In the genomic region with DNA sequence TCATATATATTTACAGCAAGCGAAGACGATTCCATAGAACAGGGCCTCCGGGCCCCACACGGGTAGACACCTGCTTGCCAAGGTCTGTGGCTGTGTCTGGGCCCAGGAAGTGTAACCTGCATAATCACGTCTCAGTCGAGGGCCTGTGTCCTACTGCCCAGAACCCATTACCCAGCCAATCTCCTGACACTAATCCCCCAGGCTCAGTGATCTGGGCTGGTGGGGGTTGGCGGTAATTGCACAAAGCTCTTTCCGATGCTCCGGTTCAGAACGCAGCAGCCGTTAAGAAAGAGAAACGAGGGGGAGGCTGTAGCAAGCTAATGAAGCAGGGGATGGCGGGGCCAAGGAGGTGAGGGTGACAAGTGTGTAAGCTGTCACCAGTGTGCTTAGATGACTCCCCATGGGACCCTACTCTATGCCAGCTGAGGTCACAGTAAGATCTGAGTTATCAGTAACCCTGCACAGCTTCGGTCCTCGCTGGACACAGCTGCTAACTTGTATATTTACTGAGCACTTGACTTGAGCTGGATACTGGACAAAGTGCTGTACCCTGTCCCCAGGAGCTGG, we compare ENCODE assay signal across 10 mouse cellular contexts. TPM values are rescaled to one million over a fixed set of nuclear protein-coding genes. Genes with fewer than 3 reads are reported as not detected.
DNase-seq lines count a peak whose midpoint lies in the region; ATAC-seq lines count a peak whose summit lies in the region.
"Had no signal": no experiment of that assay in that cellular context is flagged by ENCODE, and none has a peak within 500 bp of the region (broad histone marks: within the 10 kb centered on the region; RNA-seq: fewer than 3 reads in every experiment).

No protein-coding gene starts in this region.

- no peak overlapping the region for H3K4me3 ChIP-seq in kidney, embryonic 15.5 days (replicated peaks)
- H3K4me3 ChIP-seq in embryonic facial prominence, embryonic 14.5 days (ENCODE audit: low read depth, low read length) = no peak overlapping the region
- H3K4me3 ChIP-seq in hindbrain, embryonic 15.5 days = no peak overlapping the region

- no peak overlapping the region for H3K4me2 ChIP-seq in kidney, embryonic 15.5 days
- no peak overlapping the region for H3K4me2 ChIP-seq in embryonic facial prominence, embryonic 14.5 days (ENCODE audit: low read depth, low read length)
- no peak overlapping the region for H3K4me2 ChIP-seq in hindbrain, embryonic 15.5 days
- H3K4me2 ChIP-seq: lung, embryonic 14.5 days had no signal

- WGBS in kidney, embryonic 15.5 days = 25% methylated on average over 15 of the region's 15 CpGs
- 41% methylated on average over 15 of the region's 15 CpGs for WGBS in embryonic facial prominence, embryonic 14.5 days
- 29% methylated on average over 15 of the region's 15 CpGs for WGBS in hindbrain, embryonic 15.5 days

- DNase-seq in kidney, postnatal 10 days = no peak
- peak; percentile 39 for DNase-seq in embryonic facial prominence, embryonic 14.5 days (ENCODE audit: low spot score)
- peak; percentile 55 for DNase-seq in retina, adult 2 months (ENCODE audit: low read depth, low spot score)
- no peak for DNase-seq in testis, postnatal 14 days (ENCODE audit: low spot score)
- DNase-seq: gastrocnemius, postnatal 14 days; kidney, adult 2 months; lung, embryonic 14.5 days had no signal

- H3K27ac ChIP-seq in kidney, embryonic 15.5 days = no peak overlapping the region
- H3K27ac ChIP-seq in embryonic facial prominence, embryonic 14.5 days (replicated peaks; ENCODE audit: low read depth, low read length) = no peak overlapping the region
- H3K27ac ChIP-seq in hindbrain, embryonic 15.5 days (replicated peaks) = peak overlapping the region; percentile 23

- H3K27me3 ChIP-seq in kidney, embryonic 15.5 days = 0 out of 2 replicates have a peak, but pooled peaks cover 5% of the 10 kb centered on the region
- no peaks in the 10 kb centered on the region for H3K27me3 ChIP-seq in embryonic facial prominence, embryonic 14.5 days (replicated peaks; ENCODE audit: control insufficient read depth, insufficient read depth, low read length)
- H3K27me3 ChIP-seq in hindbrain, embryonic 15.5 days = no peaks in the 10 kb centered on the region

- H3K4me1 ChIP-seq in kidney, embryonic 15.5 days = peaks cover 27% of the 10 kb centered on the region
- peaks cover 6% of the 10 kb centered on the region for H3K4me1 ChIP-seq in embryonic facial prominence, embryonic 14.5 days (ENCODE audit: control insufficient read depth, insufficient read depth, low read length)
- H3K4me1 ChIP-seq in hindbrain, embryonic 15.5 days (replicated peaks) = peaks cover 38% of the 10 kb centered on the region

- peak; percentile 62 for ATAC-seq in kidney, embryonic 15.5 days (replicated peaks; ENCODE audit: low FRiP score)
- peak; percentile 61 for ATAC-seq in embryonic facial prominence, embryonic 14.5 days (ENCODE audit: low read depth)
- ATAC-seq in hindbrain, embryonic 15.5 days (ENCODE audit: low FRiP score, low read depth) = no peak
- ATAC-seq in inflammation-experienced regulatory T-cells, adult 6 months = no peak

- H3K9ac ChIP-seq in kidney, embryonic 15.5 days = no peak overlapping the region
- no peak overlapping the region for H3K9ac ChIP-seq in embryonic facial prominence, embryonic 14.5 days (ENCODE audit: low read depth, low read length)
- no peak overlapping the region for H3K9ac ChIP-seq in hindbrain, embryonic 15.5 days
- H3K9ac ChIP-seq: lung, embryonic 14.5 days had no signal

- H3K9me3 ChIP-seq in kidney, embryonic 15.5 days (replicated peaks) = no peaks in the 10 kb centered on the region
- no peaks in the 10 kb centered on the region for H3K9me3 ChIP-seq in embryonic facial prominence, embryonic 14.5 days (ENCODE audit: control insufficient read depth, low read length)
- H3K9me3 ChIP-seq in hindbrain, embryonic 15.5 days = no peaks in the 10 kb centered on the region

- H3K36me3 ChIP-seq in kidney, embryonic 15.5 days = no peaks in the 10 kb centered on the region
- H3K36me3 ChIP-seq in embryonic facial prominence, embryonic 14.5 days (ENCODE audit: control insufficient read depth, insufficient read depth, low read length) = no peaks in the 10 kb centered on the region
- H3K36me3 ChIP-seq in hindbrain, embryonic 15.5 days = no peaks in the 10 kb centered on the region

RNA-seq across cellular contexts. Expression of gene Ccdc167, which starts 19.7 kb away (rescaled TPM):
- 14.2 and 15.5 TPM in 2 replicates for polyA plus RNA-seq in kidney, embryonic 15.5 days (2015; fragmentation: Nextera tagmentation; extraction: Ambion mirVana)
- 14.9 and 15.2 TPM in 2 replicates for polyA plus RNA-seq in embryonic facial prominence, embryonic 14.5 days (2014; fragmentation: Nextera tagmentation; extraction: Ambion mirVana)
- polyA plus RNA-seq in hindbrain, embryonic 15.5 days (2015; fragmentation: Nextera tagmentation; extraction: Ambion mirVana) = 12.6 TPM in 2 replicates
- 10 to 100 TPM in 1 of 3 experiments, 1 to 10 TPM in 2; 5.5 to 12.3 (median 8.5) TPM for polyA plus RNA-seq in inflammation-experienced regulatory T-cells, adult 6 months (2017; shearing (Covaris generic))

Comparison
In these comparisons a context has a peak if more than half of its experiments do, and no peak if none do; other contexts are left out.
1. ATAC-seq: peak in kidney, embryonic 15.5 days (single experiment) and embryonic facial prominence, embryonic 14.5 days (single experiment); none in hindbrain, embryonic 15.5 days (single experiment) and inflammation-experienced regulatory T-cells, adult 6 months (single experiment).
2. DNase-seq: peak in embryonic facial prominence, embryonic 14.5 days (single experiment) and retina, adult 2 months (single experiment); none in kidney, postnatal 10 days (single experiment) and testis, postnatal 14 days (single experiment).